8 mouse cellular contexts compared by ENCODE assay signal in genomic region chr9:99434892-99435618, GRCm38 (mm10). TPM values are rescaled to one million over a fixed set of nuclear protein-coding genes. Genes with fewer than 3 reads are reported as not detected.
DNase-seq lines count a peak whose midpoint lies in the region; ATAC-seq and TF ChIP-seq lines count a peak whose summit lies in the region.

No protein-coding gene starts in this region.

- no peaks in the 10 kb centered on the region for H3K36me3 ChIP-seq in forebrain, embryonic 10.5 days (replicated peaks)
- no peaks in the 10 kb centered on the region for H3K36me3 ChIP-seq in kidney, adult 2 months (ENCODE audit: control insufficient read depth, insufficient read depth, low read length)
- no peaks in the 10 kb centered on the region for H3K36me3 ChIP-seq in midbrain, embryonic 16.5 days (ENCODE audit: control insufficient read depth, insufficient read depth, low read length)

- no peak for DNase-seq in gastrocnemius, adult 2 months
- DNase-seq in gastrocnemius, postnatal 25 days = no peak
- peak; percentile 55 for DNase-seq in Muller cell, postnatal 12 days (ENCODE audit: inconsistent ontology term)
- no peak for DNase-seq in forebrain, embryonic 10.5 days (ENCODE audit: extremely low spot score, low spot score)
- peak; percentile 28 for DNase-seq in kidney, adult 2 months
- no peak for DNase-seq in urinary bladder, adult 18-20 months (ENCODE audit: low spot score in 2 of 2)
- no peak for DNase-seq in urinary bladder, adult 2 months (ENCODE audit: low spot score)

- H3K4me2 ChIP-seq in midbrain, embryonic 16.5 days (ENCODE audit: low read length) = peak overlapping the region; percentile 87

- TF ChIP-seq POLR2A in kidney, adult 2 months (IDR thresholded peaks at IDR 0.05; ENCODE audit: low read depth, low read length) = no peak

- H3K9ac ChIP-seq in midbrain, embryonic 16.5 days (ENCODE audit: low read depth, low read length) = peak overlapping the region; percentile 95

- H3K4me1 ChIP-seq in forebrain, embryonic 10.5 days = peaks cover 34% of the 10 kb centered on the region
- peaks cover 6% of the 10 kb centered on the region; the same call in 1 of the 2 replicates for H3K4me1 ChIP-seq in kidney, adult 2 months (ENCODE audit: control insufficient read depth, insufficient read depth, low read length)
- H3K4me1 ChIP-seq in midbrain, embryonic 16.5 days (ENCODE audit: control insufficient read depth, insufficient read depth, low read length) = peaks cover 32% of the 10 kb centered on the region

- peak; percentile 59 for ATAC-seq in midbrain, embryonic 16.5 days

- TF ChIP-seq CTCF in gastrocnemius, adult 2 months (IDR thresholded peaks at IDR 0.05) = no peak
- no peak for TF ChIP-seq CTCF in kidney, adult 2 months (conservative IDR thresholded peaks at IDR 0.05; ENCODE audit: insufficient read depth, insufficient read length, low read depth, low read length)

- intact Hi-C loops in gastrocnemius, adult 2 months (cut with DNase I) = loop anchor here (10.0 kb wide), 1 partner anchor 190 kb away; the partner anchor contains the start of gene Cep70

- peak overlapping the region; percentile 98 for H3K27ac ChIP-seq in gastrocnemius, adult 2 months
- H3K27ac ChIP-seq in forebrain, embryonic 10.5 days = peak overlapping the region; percentile 90; the same call in 1 of the 2 replicates
- peak overlapping the region; percentile 17 for H3K27ac ChIP-seq in kidney, adult 2 months (ENCODE audit: insufficient read depth, low read depth, low read length)
- H3K27ac ChIP-seq in midbrain, embryonic 16.5 days (ENCODE audit: low read length) = peak overlapping the region; percentile 89

- H3K27me3 ChIP-seq in forebrain, embryonic 10.5 days (ENCODE audit: poor library complexity, severe bottlenecking) = peaks cover 58% of the 10 kb centered on the region
- no peaks in the 10 kb centered on the region for H3K27me3 ChIP-seq in kidney, adult 2 months (replicated peaks; ENCODE audit: control insufficient read depth, insufficient read depth, low read length)
- peaks cover 4% of the 10 kb centered on the region; the same call in 1 of the 2 replicates for H3K27me3 ChIP-seq in midbrain, embryonic 16.5 days (ENCODE audit: control insufficient read depth, insufficient read depth, low read depth, low read length)

- H3K9me3 ChIP-seq in forebrain, embryonic 10.5 days = no peaks in the 10 kb centered on the region
- H3K9me3 ChIP-seq in midbrain, embryonic 16.5 days (replicated peaks; ENCODE audit: control insufficient read depth, low read length, poor library complexity, severe bottlenecking) = no peaks in the 10 kb centered on the region

- peak overlapping the region; percentile 91 for H3K4me3 ChIP-seq in gastrocnemius, adult 2 months
- H3K4me3 ChIP-seq in forebrain, embryonic 10.5 days = peak overlapping the region; percentile 81
- H3K4me3 ChIP-seq in kidney, adult 2 months (ENCODE audit: insufficient read depth, low read depth, low read length) = peak overlapping the region; percentile 97
- H3K4me3 ChIP-seq in midbrain, embryonic 16.5 days (ENCODE audit: low read depth, low read length) = peak overlapping the region; percentile 85

- WGBS in forebrain, embryonic 10.5 days = 63% methylated on average over 14 of the region's 14 CpGs
- 33% methylated on average over 14 of the region's 14 CpGs for WGBS in kidney, adult 2 months
- 17% methylated on average over 14 of the region's 14 CpGs for WGBS in midbrain, embryonic 16.5 days

RNA-seq across cellular contexts. Expression of gene Mras, which starts 2.1 kb away (rescaled TPM):
- total RNA-seq in gastrocnemius, adult 2 months (2021) = 1 to 10 TPM; 5.0 to 5.7 TPM
- total RNA-seq in gastrocnemius, postnatal 25 days (2021) = 1 to 10 TPM; 4.1 to 6.8 TPM
- polyA plus RNA-seq in forebrain, embryonic 10.5 days (2016; fragmentation: Nextera tagmentation; extraction: Ambion mirVana) = 7.6 and 8.7 TPM in 2 replicates
- polyA plus RNA-seq in kidney, adult 2 months (2012; rRNA removed) = 13.7 and 14.6 TPM in 2 replicates
- polyA plus RNA-seq in midbrain, embryonic 16.5 days (2015; fragmentation: Nextera tagmentation; extraction: Ambion mirVana) = 51.2 and 53.5 TPM in 2 replicates
- polyA plus RNA-seq in urinary bladder, adult 2 months (2012; rRNA removed) = 31.1 and 32.7 TPM in 2 replicates

RNA-seq across cellular contexts. Expression of gene Nme9, which starts 16.2 kb away (rescaled TPM):
- total RNA-seq in gastrocnemius, adult 2 months (2021) = not detected
- total RNA-seq in gastrocnemius, postnatal 25 days (2021) = not detected
- not detected in 2 replicates for polyA plus RNA-seq in forebrain, embryonic 10.5 days (2016; fragmentation: Nextera tagmentation; extraction: Ambion mirVana)
- polyA plus RNA-seq in kidney, adult 2 months (2012; rRNA removed) = 0.16 TPM in 1 of 2 replicates, not detected in the other
- 1.3 and 1.4 TPM in 2 replicates for polyA plus RNA-seq in midbrain, embryonic 16.5 days (2015; fragmentation: Nextera tagmentation; extraction: Ambion mirVana)
- polyA plus RNA-seq in urinary bladder, adult 2 months (2012; rRNA removed) = 0.10 and 0.12 TPM in 2 replicates

Comparison
In these comparisons a context has a peak if more than half of its experiments do, and no peak if none do; other contexts are left out.
1. DNase-seq: peak in Muller cell, postnatal 12 days (single experiment) and kidney, adult 2 months (single experiment); none in gastrocnemius, adult 2 months (single experiment), gastrocnemius, postnatal 25 days (single experiment), forebrain, embryonic 10.5 days (single experiment), urinary bladder, adult 18-20 months (0 of 2) and urinary bladder, adult 2 months (single experiment).
2. H3K27ac ChIP-seq: peak in every context shown above with its lines; median percentile 98 in gastrocnemius, adult 2 months; 90 in forebrain, embryonic 10.5 days; 89 in midbrain, embryonic 16.5 days; 17 in kidney, adult 2 months.
3. Peak in every context shown above with its lines, with median percentiles within 50 percentile points of each other: H3K4me3 ChIP-seq.